Mouse (Mus musculus) hindbrain, embryonic 11.5 days (tissue): Measurements from ENCODE around the gene Slc16a11. TPM values are rescaled to one million over a fixed set of nuclear protein-coding genes. Genes with fewer than 3 reads are reported as not detected.

ENCODE experiments used
- ATAC-seq: fragments of 200-750 bp; cut with Nextera tagmentation; 2 replicates; pipeline ENCODE4 v1.8.0; 2017; ENCODE audit warnings: mild to moderate bottlenecking, moderate TSS enrichment, moderate library complexity; ENCODE audit not compliant: low FRiP score
- DNase-seq: peaks from one replicate; pipeline ENCODE4 v3.0.0-alpha.2; 2015; ENCODE audit warnings: low spot score
- H3K27ac ChIP-seq: fragments of 300-500 bp; sonication (generic); 2 replicates; pipeline ENCODE4 v1.5.1; 2014; ENCODE audit warnings: mild to moderate bottlenecking, low read depth, low read length
- H3K27me3 ChIP-seq: fragments of 300-500 bp; sonication (generic); 2 replicates; pipeline ENCODE4 v1.6.1; 2014; ENCODE audit warnings: mild to moderate bottlenecking, low read length, moderate library complexity, mixed read lengths; ENCODE audit not compliant: control insufficient read depth, insufficient read depth
- H3K36me3 ChIP-seq: fragments of 300-500 bp; sonication (generic); 2 replicates; pipeline ENCODE4 v1.6.1; 2014; ENCODE audit warnings: mild to moderate bottlenecking, low read length, moderate library complexity, mixed read lengths; ENCODE audit not compliant: control insufficient read depth, insufficient read depth
- H3K4me1 ChIP-seq: fragments of 300-500 bp; sonication (generic); replicated peaks from 2 replicates; pipeline ENCODE4 v1.6.1; 2014; ENCODE audit warnings: low read length, mixed read lengths; ENCODE audit not compliant: control insufficient read depth, insufficient read depth
- H3K4me2 ChIP-seq: fragments of 300-500 bp; sonication (generic); replicated peaks from 2 replicates; pipeline ENCODE4 v1.6.1; 2014; ENCODE audit warnings: mild to moderate bottlenecking, low read depth, low read length
- H3K4me3 ChIP-seq: fragments of 300-500 bp; sonication (generic); 2 replicates; pipeline ENCODE4 v1.5.1; 2014; ENCODE audit warnings: low read depth, low read length
- H3K9ac ChIP-seq: fragments of 300-500 bp; sonication (generic); 2 replicates; pipeline ENCODE4 v1.6.1; 2014; ENCODE audit warnings: low read depth, low read length
- H3K9me3 ChIP-seq: fragments of 300-500 bp; sonication (generic); 2 replicates; pipeline ENCODE4 v1.6.1; 2016; ENCODE audit warnings: low read length; ENCODE audit not compliant: control insufficient read depth
- WGBS: fragments of 180-500 bp; shearing (Covaris S2); extraction: QIAGEN DNeasy Blood & Tissue Kit; methylation state at CpG from one replicate; pipeline ENCODE4 v1.1.7; 2014; 5-methylcytosine and 5-hydroxymethylcytosine counted together
- polyA plus RNA-seq: library from polyadenylated mRNA; unstranded; fragments of >200 nt; fragmentation: Nextera tagmentation; extraction: Ambion mirVana; gene quantifications from 2 replicates; pipeline ENCODE4 v1.2.1, GENCODE M21; 2014

Slc16a11 gene
- polyA plus RNA-seq, 1 experiment from 2014 or later = 0.51 TPM

- Histone ChIP-seq H3K36me3 (no peaks in the 10 kb centered on the region), H3K27me3 (peaks cover 51% of the 10 kb centered on the region), H3K4me3 (peak overlapping the region; percentile 10), H3K9ac (no peak overlapping the region; the same call in 1 of the 2 replicates), H3K4me1 (peaks cover 7% of the 10 kb centered on the region; the same call in 1 of the 2 replicates), H3K9me3 (no peaks in the 10 kb centered on the region), H3K4me2 (0 out of 2 replicates have a peak overlapping the region, but pooled peaks have one; percentile 9), H3K27ac (no peak overlapping the region)
- DNase-seq (peak; percentile 28), ATAC-seq (no peak)
- 6% methylated on average over 18 of the region's 18 CpGs for WGBS
These were observed 14.0 kb downstream of the Slc16a11 start for GRCm38 (mm10) chr11:70226602-70226890.

GRCm38 (mm10) chr11:70227126-70227525 is 14.6 kb downstream of the Slc16a11 start:
- DNase-seq (no peak), ATAC-seq (no peak)
- Histone ChIP-seq H3K4me3 (no peak overlapping the region), H3K27me3 (peaks cover 51% of the 10 kb centered on the region), H3K4me2 (no peak overlapping the region), H3K36me3 (no peaks in the 10 kb centered on the region), H3K9ac (no peak overlapping the region), H3K27ac (no peak overlapping the region), H3K9me3 (no peaks in the 10 kb centered on the region), H3K4me1 (peaks cover 5% of the 10 kb centered on the region; the same call in 1 of the 2 replicates)
- WGBS = 47% methylated on average over 5 of the region's 5 CpGs

DNA sequence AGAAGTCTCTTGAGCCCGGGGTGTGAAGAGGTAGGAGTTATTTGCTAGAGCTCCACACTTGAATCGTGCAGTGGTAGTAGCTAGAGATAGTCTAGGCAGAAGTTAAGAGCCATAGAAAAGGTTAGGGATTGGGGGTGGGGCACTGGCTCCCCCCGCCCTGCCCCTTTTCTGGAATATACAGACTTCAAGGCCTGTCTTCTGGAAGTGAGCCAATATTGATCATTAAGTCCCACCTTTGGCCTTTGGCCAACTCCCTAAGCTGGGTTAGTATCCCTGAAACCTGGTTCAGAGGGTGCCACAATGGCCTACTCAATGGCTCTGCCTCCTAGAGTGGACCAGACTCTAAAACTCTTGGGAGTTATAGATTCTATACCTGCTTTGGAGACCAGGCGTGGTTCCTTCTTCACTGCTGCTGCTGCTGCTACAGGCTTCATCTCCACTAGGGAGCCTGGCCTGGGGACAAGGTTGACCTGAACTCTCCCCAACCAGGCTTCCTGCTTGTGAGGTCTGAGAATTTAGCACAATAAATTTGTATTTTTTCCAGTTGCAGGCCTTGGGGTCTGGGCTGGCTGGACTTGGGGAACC is 15.2 kb downstream of the Slc16a11 start:
- Histone ChIP-seq H3K9me3 (no peaks in the 10 kb centered on the region), H3K27me3 (peaks cover 51% of the 10 kb centered on the region), H3K27ac (no peak overlapping the region), H3K36me3 (no peaks in the 10 kb centered on the region), H3K4me2 (no peak overlapping the region), H3K4me1 (peaks cover 4% of the 10 kb centered on the region; the same call in 1 of the 2 replicates), H3K4me3 (no peak overlapping the region), H3K9ac (no peak overlapping the region)
- DNase-seq (no peak), ATAC-seq (no peak)
- 91% methylated on average over 4 of the region's 4 CpGs for WGBS

DNA sequence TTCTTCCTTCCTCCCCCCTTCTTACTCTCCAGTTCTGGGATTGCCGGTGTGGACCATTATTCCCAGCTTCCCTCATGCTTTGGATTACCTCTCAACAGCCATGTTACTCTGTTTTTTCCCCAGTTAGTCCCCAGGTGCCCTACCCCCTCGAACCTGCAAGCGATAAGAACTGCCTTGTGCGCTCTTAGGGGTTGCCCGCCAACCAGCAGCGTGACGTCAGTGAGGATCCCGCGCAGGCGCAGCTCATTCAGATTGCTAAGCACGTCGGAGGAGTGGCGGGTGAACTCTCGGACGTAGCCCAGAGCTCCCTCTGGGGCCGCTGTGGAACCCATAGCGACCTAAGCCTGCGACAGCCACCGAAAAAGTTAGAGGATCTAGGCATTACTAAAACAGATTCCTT is 16.3 kb downstream of the Slc16a11 start:
- Histone ChIP-seq H3K27ac (no peak overlapping the region), H3K9ac (no peak overlapping the region; the same call in 1 of the 2 replicates), H3K36me3 (no peaks in the 10 kb centered on the region), H3K9me3 (no peaks in the 10 kb centered on the region), H3K4me1 (peaks cover 4% of the 10 kb centered on the region; the same call in 1 of the 2 replicates), H3K4me3 (peak overlapping the region; percentile 17), H3K27me3 (peaks cover 51% of the 10 kb centered on the region), H3K4me2 (peak overlapping the region; percentile 25)
- WGBS = 1% methylated on average over 19 of the region's 19 CpGs
- DNase-seq (peak; percentile 86), ATAC-seq (peak; percentile 57)

DNA sequence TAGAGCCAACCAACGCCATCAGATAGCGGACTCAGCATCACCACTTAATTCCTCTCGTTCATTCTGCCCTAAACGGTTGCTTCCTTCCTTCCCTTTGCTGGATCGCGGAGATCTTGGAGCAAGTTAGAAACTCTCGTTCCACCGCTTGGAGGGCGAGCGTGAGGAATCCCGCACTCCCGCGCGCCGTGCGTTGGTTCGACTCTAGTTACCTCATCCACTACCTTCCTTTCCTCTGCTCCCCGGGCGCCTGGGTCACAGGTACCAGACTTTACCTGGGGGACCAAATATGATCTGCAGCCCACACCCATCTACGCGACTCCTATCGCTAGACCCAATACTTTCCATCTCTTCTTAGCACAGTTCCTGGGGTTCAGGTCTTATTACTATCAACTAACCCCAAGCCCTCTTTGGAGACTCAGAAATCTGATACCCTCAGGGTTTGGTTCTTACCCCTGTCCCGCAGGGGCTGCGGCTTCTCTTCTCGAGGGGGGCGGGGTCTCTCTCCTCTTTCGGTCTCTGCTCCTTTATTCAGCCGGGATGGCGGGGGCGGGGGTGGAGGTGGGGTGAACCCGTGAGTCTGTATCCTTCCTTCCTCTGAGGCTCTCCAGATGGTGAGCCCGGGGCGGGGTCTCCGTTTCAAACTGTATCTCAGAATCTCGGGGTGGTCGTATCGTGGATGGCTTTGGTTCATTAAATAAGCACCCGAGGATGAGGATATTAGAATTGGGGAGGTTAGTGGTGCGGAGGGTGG is 16.9 kb downstream of the Slc16a11 start, which contains the start of gene Bcl6b:
Gene Bcl6b (minus strand): TSS at position 539 of the 751 bp plus-strand sequence.
- H3K4me1 ChIP-seq = peaks cover 4% of the 10 kb centered on the region; the same call in 1 of the 2 replicates
- ATAC-seq (no peak), DNase-seq (peak; percentile 31)
- no peaks in the 10 kb centered on the region for H3K9me3 ChIP-seq
- no peak within 1 kb of the TSS; the same call in 1 of the 2 replicates for H3K27ac ChIP-seq
- H3K4me2 ChIP-seq = peak within 1 kb of the TSS; percentile 26
- H3K4me3 ChIP-seq = peak within 1 kb of the TSS; percentile 17
- 3% methylated on average over 39 of the region's 39 CpGs for WGBS
- H3K36me3 ChIP-seq = no peaks in the 10 kb centered on the region
- H3K9ac ChIP-seq = no peak within 1 kb of the TSS; the same call in 1 of the 2 replicates
- peaks cover 51% of the 10 kb centered on the region for H3K27me3 ChIP-seq

- H3K4me2 ChIP-seq = peak overlapping the region; percentile 26; the same call in 1 of the 2 replicates
- H3K36me3 ChIP-seq = no peaks in the 10 kb centered on the region
- H3K9ac ChIP-seq = no peak overlapping the region
- H3K27me3 ChIP-seq = peaks cover 47% of the 10 kb centered on the region
- H3K9me3 ChIP-seq = no peaks in the 10 kb centered on the region
- peaks cover 4% of the 10 kb centered on the region; the same call in 1 of the 2 replicates for H3K4me1 ChIP-seq
- 1% methylated on average over 27 of the region's 32 CpGs for WGBS
- peak; percentile 94 for DNase-seq
- peak; percentile 47 for ATAC-seq
- 0 out of 2 replicates have a peak overlapping the region, but pooled peaks have one; percentile 14 for H3K4me3 ChIP-seq
- H3K27ac ChIP-seq = no peak overlapping the region; the same call in 1 of the 2 replicates
These were observed 17.7 kb downstream of the Slc16a11 start for GRCm38 (mm10) chr11:70230239-70230727.

DNA sequence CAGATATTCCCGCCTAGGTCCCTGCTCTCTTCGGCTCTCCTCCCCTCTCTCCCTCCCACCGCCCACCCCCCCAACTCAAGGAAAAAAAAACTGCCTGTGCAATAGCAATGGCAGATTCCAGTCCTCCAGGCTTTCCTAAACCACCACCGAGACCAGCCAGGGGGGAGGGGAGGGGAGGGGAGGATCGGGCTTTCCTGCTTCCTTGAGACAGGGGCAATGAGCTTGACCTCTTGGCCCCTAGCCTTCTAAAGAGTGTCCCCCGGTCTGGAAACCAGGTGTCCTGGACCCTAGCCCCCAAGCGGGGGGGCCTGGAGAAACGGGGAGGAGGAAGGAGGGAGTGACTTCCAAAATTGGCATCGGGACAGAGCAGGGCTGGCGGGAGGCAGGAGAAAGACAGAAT is 20.0 kb downstream of the Slc16a11 start:
- ATAC-seq (no peak), DNase-seq (peak; percentile 73)
- H3K36me3 ChIP-seq = no peaks in the 10 kb centered on the region
- peak overlapping the region; percentile 12; the same call in 1 of the 2 replicates for H3K4me3 ChIP-seq
- H3K9me3 ChIP-seq = no peaks in the 10 kb centered on the region
- H3K4me2 ChIP-seq = peak overlapping the region; percentile 40
- H3K9ac ChIP-seq = peak overlapping the region; percentile 35; the same call in 1 of the 2 replicates
- 5% methylated on average over 7 of the region's 10 CpGs for WGBS
- peaks cover 27% of the 10 kb centered on the region for H3K27me3 ChIP-seq
- H3K4me1 ChIP-seq = peaks cover 9% of the 10 kb centered on the region
- H3K27ac ChIP-seq = no peak overlapping the region

GRCm38 (mm10) chr11:70233016-70233415 is 20.5 kb downstream of the Slc16a11 start:
- no peak overlapping the region for H3K27ac ChIP-seq
- H3K4me2 ChIP-seq = peak overlapping the region; percentile 40
- H3K4me1 ChIP-seq = peaks cover 9% of the 10 kb centered on the region
- peak overlapping the region; percentile 35; the same call in 1 of the 2 replicates for H3K9ac ChIP-seq
- peaks cover 22% of the 10 kb centered on the region for H3K27me3 ChIP-seq
- DNase-seq = no peak
- WGBS = 35% methylated on average over 8 of the region's 8 CpGs
- no peak for ATAC-seq
- no peak overlapping the region for H3K4me3 ChIP-seq
- no peaks in the 10 kb centered on the region for H3K36me3 ChIP-seq
- no peaks in the 10 kb centered on the region for H3K9me3 ChIP-seq
